Mouse (Mus musculus): ENCODE results near the gene Il17d.

- TF ChIP-seq CTCF (IDR thresholded peaks at IDR 0.05; ENCODE audit: low read depth) = no peak
- TF ChIP-seq EP300 (IDR thresholded peaks at IDR 0.05; ENCODE audit: low read depth) = no peak
Measured at GRCm38 (mm10) chr14:57536820-57537219, 12.2 kb downstream of the Il17d start.

Measured in liver, embryonic 14.5 days (tissue).